Mouse (Mus musculus): ENCODE data around the gene Gigyf1. TPM values are rescaled to one million over a fixed set of nuclear protein-coding genes. Genes with fewer than 3 reads are reported as not detected.
A peak's percentile ranks its signal among the peaks of the same experiment; 100 is the strongest.

Gigyf1 gene
- total RNA-seq, 2 experiments from 2014 or later: 28.6 to 29.1 TPM

DNA sequence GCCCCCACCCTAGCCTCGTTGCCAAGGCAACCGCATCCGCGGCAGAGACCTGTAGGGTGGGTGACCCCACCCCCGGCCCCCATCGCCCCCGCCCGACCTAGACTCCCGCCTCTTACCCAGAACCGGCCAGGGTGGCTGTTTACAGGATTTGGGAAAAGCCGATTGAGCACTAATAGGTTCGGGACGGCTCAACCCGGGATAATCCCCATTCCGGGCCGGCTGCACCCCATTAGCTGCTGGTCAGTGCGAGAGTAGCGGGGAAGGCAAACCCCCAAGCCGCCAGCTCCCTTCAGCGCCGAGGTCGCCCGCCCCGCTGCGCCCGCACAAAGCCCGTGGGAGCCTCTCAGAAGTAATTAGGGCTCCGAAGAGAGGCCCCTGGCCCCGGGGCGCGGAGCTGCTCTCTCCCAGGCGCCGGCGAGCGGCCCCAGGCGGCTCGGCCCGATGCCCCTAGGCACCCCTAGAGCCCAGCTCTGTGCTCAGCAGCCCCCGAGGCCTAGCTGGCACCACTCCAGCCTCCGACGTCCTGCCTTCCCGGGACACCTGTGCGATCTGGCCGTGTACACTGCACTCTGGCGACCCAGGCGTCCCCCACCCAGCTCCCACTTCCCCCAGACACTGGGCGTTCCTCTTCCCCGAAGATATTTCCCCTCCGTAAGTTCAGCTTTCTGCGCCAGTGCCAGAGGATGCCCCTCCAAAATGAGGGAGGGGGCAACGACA lies 13.2 kb downstream of the Gigyf1 start:
- DNase-seq (ENCODE audit: low spot score): no peak
- intact Hi-C loops (cut with DNase I): loop anchor here (2.0 to 5.0 kb wide), 5 partner anchors 29 to 226 kb away; partner anchors contain the start of genes Mospd3 and Pop7

DNA sequence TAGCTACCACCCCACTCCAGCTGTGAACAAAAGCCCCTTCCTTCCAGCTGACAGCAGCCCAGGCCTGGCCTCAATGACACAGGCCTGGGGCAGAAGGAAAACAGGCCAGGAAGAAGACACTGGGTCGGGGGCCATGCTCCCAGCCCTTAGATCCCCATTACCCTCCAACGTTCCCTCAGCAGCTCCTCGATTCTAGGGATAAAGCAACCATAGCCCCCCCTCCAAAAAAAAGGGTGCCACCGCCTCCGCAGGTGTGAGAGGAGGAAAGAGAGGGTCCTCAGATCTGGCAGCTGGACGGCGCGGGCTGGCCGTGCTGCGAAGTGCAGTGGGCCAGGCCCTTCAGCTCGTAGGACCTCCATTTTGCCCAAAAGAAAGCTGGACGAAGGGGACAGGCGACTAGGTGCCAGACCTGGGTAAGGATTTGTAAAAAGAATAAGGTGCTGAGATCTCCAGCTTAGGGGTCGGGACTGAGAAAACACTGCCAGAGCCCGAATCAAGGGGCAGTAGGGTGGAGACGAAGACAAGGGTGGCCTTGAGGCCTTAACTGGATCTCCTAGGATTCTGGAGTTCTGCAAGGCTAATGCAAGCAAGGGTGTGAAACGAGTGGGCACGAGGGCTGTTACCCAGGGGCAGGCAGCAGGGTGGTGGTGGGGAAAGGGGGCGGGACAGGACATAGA lies 13.9 kb downstream of the Gigyf1 start:
- intact Hi-C loops (cut with DNase I): loop anchor here (2.0 to 5.0 kb wide), 4 partner anchors 69 to 225 kb away; partner anchors contain the start of gene Mospd3
- DNase-seq (ENCODE audit: low spot score): no peak

- no peak for DNase-seq (ENCODE audit: low spot score)
- intact Hi-C loops (cut with DNase I): loop anchor here (2.0 to 5.0 kb wide), 4 partner anchors 68 to 225 kb away; partner anchors contain the start of gene Mospd3
Observed at GRCm38 (mm10) chr5:137532808-137533116, 14.4 kb downstream of the Gigyf1 start.

DNA sequence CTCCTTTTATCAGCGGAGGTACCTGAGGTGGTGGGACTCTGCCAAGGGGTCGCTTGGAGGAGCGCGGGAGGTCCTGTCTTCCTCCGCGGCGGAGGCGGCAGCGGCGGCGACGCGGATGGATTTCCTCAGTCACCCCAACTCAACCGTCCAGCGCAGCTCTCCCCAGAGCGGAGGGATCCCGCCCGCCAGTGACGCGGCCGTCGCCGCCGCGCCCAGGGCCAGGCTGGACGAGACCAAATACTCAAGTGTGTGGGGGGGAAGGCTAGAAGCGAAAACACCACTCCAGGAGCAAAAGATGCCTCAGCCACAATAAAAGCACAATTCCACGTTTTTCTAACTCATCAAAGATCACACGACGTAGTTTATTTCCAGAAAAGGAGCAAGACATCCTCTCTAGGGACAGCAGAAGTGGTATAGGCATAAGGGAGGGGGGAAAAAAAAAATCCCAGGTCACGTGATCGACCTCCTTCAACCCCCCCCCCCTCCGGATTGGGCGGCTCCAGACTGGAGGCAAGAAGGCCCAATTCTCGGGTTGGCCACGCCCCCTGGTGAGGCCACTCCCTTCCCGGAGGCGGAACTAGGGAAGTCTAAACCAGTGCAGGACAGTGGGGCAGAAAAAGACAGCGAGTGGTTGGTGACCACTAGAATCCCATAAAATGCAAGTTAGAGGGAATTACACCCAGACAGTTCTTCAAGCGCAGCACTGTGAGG lies 14.9 kb downstream of the Gigyf1 start, which contains the start of the genes Epo and Gnb2:
Gene Epo (minus strand): TSS at position 126 of the 711 bp plus-strand sequence.
Gene Gnb2 (minus strand): TSS at position 394 of the 711 bp plus-strand sequence.
- peak; percentile 97 for DNase-seq (ENCODE audit: low spot score)
- intact Hi-C loops (cut with DNase I): loop anchor here (2.0 to 5.0 kb wide), 4 partner anchors 68 to 224 kb away; partner anchors contain the start of gene Mospd3

- DNase-seq (ENCODE audit: low spot score): no peak
- intact Hi-C loops (cut with DNase I): loop anchor here (5.0 kb wide), 3 partner anchors 118 to 223 kb away; no protein-coding TSS in a partner anchor
Observed at GRCm38 (mm10) chr5:137534762-137535161, 16.4 kb downstream of the Gigyf1 start.

DNA sequence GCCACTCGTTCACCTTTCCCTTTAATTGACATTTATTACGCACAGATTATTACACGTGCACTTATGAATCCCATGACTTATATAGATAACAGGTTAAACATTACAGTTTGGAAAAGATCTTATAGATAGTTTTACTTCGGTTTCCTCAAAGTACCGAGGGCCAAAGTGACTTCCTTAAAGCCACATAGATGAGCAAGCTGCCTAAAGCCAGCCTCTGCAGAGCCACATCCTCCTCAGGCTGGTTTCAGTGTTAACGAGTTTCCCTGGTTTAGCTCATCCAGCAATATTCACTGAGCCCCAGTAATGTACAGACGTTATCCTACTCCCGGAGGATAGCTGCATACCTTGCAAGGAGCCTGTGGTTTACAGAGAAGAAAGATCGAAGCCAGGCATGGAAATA lies 17.0 kb downstream of the Gigyf1 start:
- DNase-seq (ENCODE audit: low spot score): no peak
- intact Hi-C loops (cut with DNase I): no loop called here

DNA sequence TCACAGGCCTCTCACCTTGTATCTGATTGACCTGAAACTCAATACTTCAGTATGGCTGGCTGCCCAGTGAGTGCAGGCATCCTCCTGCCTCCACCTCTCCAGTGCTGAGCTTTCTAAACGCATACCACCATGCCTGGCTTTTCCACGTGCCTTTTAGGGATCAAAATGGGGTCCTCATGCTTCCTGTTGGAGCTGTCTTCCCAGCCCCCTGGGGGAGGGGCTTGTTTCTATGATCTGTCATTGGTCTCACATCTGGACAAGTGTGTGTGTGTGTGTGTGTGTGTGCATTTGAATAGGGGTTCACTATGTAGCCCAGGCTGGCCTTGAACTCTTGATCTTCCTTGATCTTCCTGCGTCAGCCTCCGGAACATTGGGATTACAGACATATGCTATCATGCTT lies 19.1 kb downstream of the Gigyf1 start:
- intact Hi-C loops (cut with DNase I): no loop called here

DNA sequence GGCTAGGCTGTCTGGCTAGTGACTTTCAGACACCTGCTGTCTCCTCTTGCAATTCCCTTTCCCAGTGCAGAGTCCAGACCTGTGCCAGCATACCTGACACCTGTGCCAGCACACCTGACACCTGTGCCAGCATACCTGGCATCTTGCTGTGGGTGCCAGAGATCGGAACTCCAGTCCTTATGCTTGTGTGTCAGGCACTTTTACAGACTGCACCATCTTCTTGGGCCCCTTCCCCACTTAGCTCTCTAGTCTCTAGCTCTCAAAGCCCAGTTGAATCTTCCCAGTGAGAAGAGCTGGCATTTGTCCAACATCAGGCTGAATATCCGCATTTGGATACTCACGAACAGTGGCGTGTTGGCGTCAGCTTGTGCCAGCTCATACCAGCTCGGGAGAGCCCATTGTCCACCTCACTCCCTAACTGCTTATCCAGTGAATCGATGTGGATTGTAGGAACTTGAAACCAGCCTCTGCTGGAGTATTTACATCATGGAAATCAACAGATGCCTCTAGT lies 21.0 kb downstream of the Gigyf1 start:
- intact Hi-C loops (cut with DNase I): no loop called here
- DNase-seq (ENCODE audit: low spot score): no peak

More for the DNA sequence above, 19.1 kb downstream of the Gigyf1 start:
- no peak for DNase-seq (ENCODE audit: low spot score)

GRCm38 (mm10) chr5:137540991-137541390 lies 22.6 kb downstream of the Gigyf1 start:
- no peak for DNase-seq (ENCODE audit: low spot score)
- intact Hi-C loops (cut with DNase I): no loop called here

DNA sequence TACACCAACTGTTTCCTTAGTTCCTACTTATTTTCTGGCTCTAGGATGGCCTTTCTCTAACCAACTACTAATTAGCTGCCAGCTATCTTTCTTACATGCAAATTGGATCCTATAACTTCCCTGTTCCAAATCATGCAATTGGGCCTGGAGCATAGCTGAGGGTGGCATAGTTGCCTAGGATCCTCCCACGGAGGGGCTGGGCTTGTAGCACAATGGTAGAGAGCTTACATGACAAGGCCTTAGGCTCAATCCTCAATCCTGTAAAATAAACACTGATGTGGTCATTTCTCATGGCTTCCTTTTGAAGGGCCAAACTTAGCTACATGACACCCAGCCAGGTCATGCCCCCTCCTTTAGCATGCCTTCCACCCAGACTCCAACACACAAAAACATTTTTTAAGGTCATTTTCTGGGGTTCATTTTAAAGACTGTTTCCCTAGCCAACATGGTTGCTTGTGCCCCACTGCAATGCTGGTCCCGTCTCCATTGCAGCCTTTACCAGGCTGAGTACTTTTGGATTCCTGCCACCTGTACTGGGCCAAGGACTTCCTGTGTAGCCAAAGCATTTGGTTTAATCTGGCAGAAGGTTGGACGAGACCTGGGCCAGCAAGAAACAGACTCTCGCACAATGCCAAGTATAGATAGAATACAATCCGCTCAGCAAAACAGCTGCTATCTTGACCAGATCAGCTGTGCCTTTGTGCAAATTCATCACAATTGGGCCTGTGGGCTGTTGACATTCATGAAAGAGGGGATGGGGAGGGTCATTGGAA lies 23.6 kb downstream of the Gigyf1 start:
- no peak for DNase-seq (ENCODE audit: low spot score)
- intact Hi-C loops (cut with DNase I): no loop called here

- intact Hi-C loops (cut with DNase I): no loop called here
- no peak for DNase-seq (ENCODE audit: low spot score)
Observed at GRCm38 (mm10) chr5:137544926-137545325, 26.6 kb downstream of the Gigyf1 start.

DNA sequence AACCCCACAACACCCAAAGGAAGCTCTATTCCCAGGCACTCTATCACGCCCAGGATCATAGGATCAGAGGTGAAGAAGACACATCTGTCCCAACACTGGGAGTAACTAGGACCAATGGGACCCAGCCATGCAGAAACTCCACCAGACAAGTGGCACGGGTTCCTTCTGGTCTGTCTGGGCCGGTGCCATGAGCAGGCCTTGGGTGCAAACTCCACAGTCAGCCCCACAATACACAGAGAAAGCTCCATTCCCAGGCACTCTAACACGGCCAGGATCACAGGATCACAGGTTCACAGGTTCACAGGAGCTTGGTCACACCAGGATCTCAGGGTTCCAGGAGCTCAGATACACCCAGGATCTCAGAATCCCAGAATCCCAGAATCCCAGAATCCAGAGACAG lies 27.2 kb downstream of the Gigyf1 start:
- DNase-seq (ENCODE audit: low spot score): no peak
- intact Hi-C loops (cut with DNase I): no loop called here

GRCm38 (mm10) chr5:137549840-137550239 lies 31.5 kb downstream of the Gigyf1 start:
- intact Hi-C loops (cut with DNase I): no loop called here
- DNase-seq (ENCODE audit: low spot score): no peak

DNA sequence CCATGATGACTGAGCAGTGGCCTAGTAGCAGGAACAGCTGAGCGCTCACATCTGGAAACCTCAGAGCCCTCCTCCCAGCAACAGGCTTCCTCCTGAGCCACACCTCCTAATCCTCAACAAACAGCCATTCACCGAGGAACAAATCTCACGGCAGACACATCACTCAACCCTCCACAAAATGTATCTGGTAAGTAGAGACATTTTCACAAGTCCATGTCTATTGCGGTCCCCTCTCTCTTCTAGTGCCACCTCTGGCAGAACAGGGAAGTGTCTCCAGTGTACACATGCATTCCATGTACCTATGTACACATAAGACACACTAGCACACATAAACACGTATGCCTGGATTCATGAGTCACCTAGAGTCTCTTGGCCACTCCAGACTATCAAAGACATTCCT lies 32.8 kb downstream of the Gigyf1 start:
- intact Hi-C loops (cut with DNase I): no loop called here
- no peak for DNase-seq (ENCODE audit: low spot score)

DNA sequence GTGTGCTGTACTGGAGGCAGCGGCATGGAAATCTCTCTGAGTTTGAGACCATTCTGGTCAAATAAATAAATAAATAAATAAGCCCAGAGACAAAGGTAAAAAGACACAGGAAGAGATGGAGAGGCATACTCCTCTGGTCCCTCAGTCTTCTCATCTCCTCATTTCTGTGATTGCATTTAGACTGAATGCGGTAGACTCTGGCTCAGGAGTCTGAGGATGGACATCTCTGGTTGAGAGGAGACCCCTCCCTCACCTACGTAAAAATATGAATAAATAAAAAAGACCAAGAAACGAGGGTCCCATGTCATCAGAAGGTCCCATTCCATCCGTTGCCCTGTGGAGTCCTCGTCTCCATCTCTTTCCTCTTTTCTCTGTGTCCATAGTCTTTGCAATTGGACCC lies 34.7 kb downstream of the Gigyf1 start:
- intact Hi-C loops (cut with DNase I): no loop called here
- no peak for DNase-seq (ENCODE audit: low spot score)

DNA sequence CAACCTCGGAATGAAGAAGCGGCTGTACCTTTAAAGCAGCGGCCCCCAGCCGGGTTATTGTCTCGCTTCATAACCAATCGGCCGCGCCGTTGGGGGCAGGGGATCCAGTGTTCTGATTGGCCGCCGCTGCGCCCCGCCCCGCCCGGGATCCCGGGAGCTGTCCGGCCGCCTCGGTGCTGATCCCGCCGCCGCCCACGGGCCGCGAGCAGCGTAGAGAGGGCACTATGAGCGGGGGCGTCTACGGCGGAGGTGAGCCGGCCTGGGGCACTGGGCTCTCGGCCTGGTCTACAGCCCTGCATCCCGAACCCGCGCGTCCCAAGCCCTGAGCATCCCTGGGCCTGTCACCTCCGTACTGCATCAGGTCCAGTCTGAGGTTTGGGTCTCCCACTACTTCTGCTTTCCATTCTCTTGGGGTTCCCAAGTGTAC lies 35.1 kb downstream of the Gigyf1 start, which contains the start of gene Actl6b:
Gene Actl6b (plus strand): TSS at position 107 of the 427 bp plus-strand sequence.
- intact Hi-C loops (cut with DNase I): no loop called here
- DNase-seq (ENCODE audit: low spot score): no peak

DNA sequence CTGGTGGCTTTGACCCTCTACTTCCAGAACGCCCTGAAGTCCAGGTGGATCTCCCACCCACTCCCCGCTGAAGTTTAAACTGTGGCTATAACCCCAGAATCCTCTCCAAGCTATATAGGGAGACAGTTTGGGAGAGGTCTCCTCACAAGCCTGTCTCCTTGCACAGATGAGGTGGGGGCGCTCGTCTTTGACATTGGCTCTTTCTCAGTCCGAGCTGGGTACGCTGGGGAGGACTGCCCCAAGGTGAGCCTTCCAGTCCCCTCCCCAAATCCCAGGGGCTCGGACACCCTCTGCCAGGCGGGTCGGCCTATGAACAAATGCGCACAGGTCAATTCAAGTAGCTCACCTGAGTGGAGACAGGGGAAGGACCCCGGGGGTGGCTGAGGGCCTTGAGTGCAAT lies 35.5 kb downstream of the Gigyf1 start:
- no peak for DNase-seq (ENCODE audit: low spot score)
- intact Hi-C loops (cut with DNase I): no loop called here

DNA sequence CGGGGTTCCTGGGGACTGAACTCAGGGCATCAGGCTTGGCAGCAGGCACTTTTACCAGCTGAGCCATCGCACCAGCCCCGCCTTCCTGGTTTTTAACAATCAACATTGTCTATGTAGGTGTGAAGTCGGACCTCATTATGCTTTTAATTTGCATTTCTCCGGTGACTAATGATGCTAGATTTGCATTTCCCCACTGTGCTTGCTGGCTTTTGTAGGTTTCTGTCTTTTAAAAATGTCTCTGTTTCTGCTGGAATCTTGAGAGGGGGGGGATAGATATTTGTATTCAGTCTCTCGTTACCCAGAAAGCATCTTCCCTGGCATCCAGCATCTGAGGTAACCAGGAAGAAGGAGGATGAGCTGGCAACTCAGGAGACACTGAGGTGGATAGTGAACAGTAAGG lies 43.2 kb downstream of the Gigyf1 start:
- intact Hi-C loops (cut with DNase I): no loop called here
- DNase-seq (ENCODE audit: low spot score): no peak

DNA sequence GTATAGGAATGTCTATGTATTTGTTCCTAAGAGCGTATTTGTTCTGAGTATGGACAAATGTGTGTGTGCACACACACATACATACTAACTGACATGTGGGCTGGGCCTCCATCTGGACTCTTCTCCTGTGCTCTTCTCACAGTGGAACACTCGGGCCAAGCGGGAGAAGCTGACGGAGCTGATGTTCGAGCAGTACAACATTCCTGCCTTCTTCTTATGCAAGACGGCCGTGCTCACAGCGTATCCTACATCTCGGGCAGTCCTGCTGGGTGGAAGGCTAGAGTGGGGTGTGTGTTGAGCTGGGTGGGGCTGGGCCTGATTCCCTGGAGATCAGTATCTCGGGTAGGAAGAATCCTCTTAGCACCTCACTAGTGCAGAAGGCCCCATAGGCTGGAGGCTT lies 44.6 kb downstream of the Gigyf1 start:
- intact Hi-C loops (cut with DNase I): no loop called here

GRCm38 (mm10) chr5:137565744-137566143 lies 47.4 kb downstream of the Gigyf1 start:
- intact Hi-C loops (cut with DNase I): no loop called here
- DNase-seq (ENCODE audit: low spot score): no peak

More for the DNA sequence above, 44.6 kb downstream of the Gigyf1 start:
- no peak for DNase-seq (ENCODE audit: low spot score)
